Mouse (Mus musculus) liver, embryonic 14.5 days (tissue): Measurements from ENCODE around the gene Folr1. TPM values are rescaled to one million over a fixed set of nuclear protein-coding genes. Genes with fewer than 3 reads are reported as not detected.
A peak's percentile ranks its signal among the peaks of the same experiment; 100 is the strongest.

ENCODE experiments used
- ATAC-seq: fragments of 200-750 bp; cut with Nextera tagmentation; 2 replicates; pipeline ENCODE4 v1.8.0; 2017; ENCODE audit warnings: moderate number of reproducible peaks, mild to moderate bottlenecking, moderate library complexity; ENCODE audit not compliant: insufficient read depth
- DNase-seq, 3 experiments: peaks; one replicate each; pipeline ENCODE4 v3.0.0-alpha.2; 2012 to 2013; ENCODE audit warnings: low read depth in 3 of 3, low spot score in 3 of 3
- H3K27ac ChIP-seq: fragments of 300-500 bp; sonication (generic); 2 replicates; pipeline ENCODE4 v1.5.1; 2014; ENCODE audit warnings: moderate library complexity, mild to moderate bottlenecking, control low read depth, inconsistent platforms
- H3K27me3 ChIP-seq: fragments of 300-500 bp; sonication (generic); 2 replicates; pipeline ENCODE4 v1.6.1; 2014; ENCODE audit warnings: mild to moderate bottlenecking, low read length, moderate library complexity; ENCODE audit not compliant: control insufficient read depth, insufficient read depth
- H3K36me3 ChIP-seq: fragments of 300-500 bp; sonication (generic); replicated peaks from 2 replicates; pipeline ENCODE4 v1.6.1; 2014; ENCODE audit warnings: low read depth; ENCODE audit not compliant: control insufficient read depth, insufficient read depth
- H3K4me1 ChIP-seq, 2 experiments: fragments of 200-500 bp in 1 of 2; fragments of 300-500 bp in 1 of 2; sonication (generic) in 1 of 2; replicated peaks; 2 replicates each; pipeline ENCODE4 v1.6.1; 2012 to 2014; ENCODE audit warnings: antibody characterized with exemption in 1 of 2, inconsistent platforms in 1 of 2, low read length in 1 of 2; ENCODE audit not compliant: control insufficient read depth in 2 of 2, insufficient read depth in 2 of 2
- H3K4me2 ChIP-seq: fragments of 300-500 bp; sonication (generic); 2 replicates; pipeline ENCODE4 v1.6.1; 2014; ENCODE audit warnings: low read depth, mild to moderate bottlenecking, control low read depth, moderate library complexity
- H3K4me3 ChIP-seq, 2 experiments: fragments of 200-500 bp in 1 of 2; fragments of 300-500 bp in 1 of 2; sonication (generic) in 1 of 2; 2 replicates each; pipeline ENCODE4 v1.5.1; 2012 to 2014; ENCODE audit warnings: low read depth in 2 of 2, low read length in 2 of 2, mild to moderate bottlenecking in 2 of 2, control low read depth in 1 of 2, inconsistent platforms in 1 of 2, moderate library complexity in 1 of 2; ENCODE audit not compliant: insufficient read depth in 1 of 2
- H3K9ac ChIP-seq: fragments of 300-500 bp; sonication (generic); replicated peaks from 2 replicates; pipeline ENCODE4 v1.6.1; 2014; ENCODE audit warnings: mild to moderate bottlenecking, control low read depth, moderate library complexity
- H3K9me3 ChIP-seq: fragments of 300-500 bp; sonication (generic); 2 replicates; pipeline ENCODE4 v1.6.1; 2016; ENCODE audit warnings: low read length, mixed read lengths; ENCODE audit not compliant: control insufficient read depth
- CTCF ChIP-seq: IDR thresholded peaks from 2 replicates; pipeline ENCODE4 v1.5.1; 2016; ENCODE audit warnings: antibody characterized with exemption, low read depth, control low read depth
- EP300 ChIP-seq: IDR thresholded peaks from 2 replicates; pipeline ENCODE4 v1.6.1; 2016; ENCODE audit warnings: antibody characterized with exemption, low read depth
- WGBS: fragments of 180-500 bp; shearing (Covaris S2); extraction: QIAGEN DNeasy Blood & Tissue Kit; methylation state at CpG from one replicate; pipeline ENCODE4 v1.1.7; 2014; ENCODE audit not compliant: insufficient replicate concordance; 5-methylcytosine and 5-hydroxymethylcytosine counted together
- polyA plus RNA-seq, 2 experiments: library from polyadenylated mRNA; depleted of rRNA in 1 of 2; stranded (reverse) in 1 of 2; unstranded in 1 of 2; fragments of >200 nt; fragmentation: Nextera tagmentation in 1 of 2; extraction: Ambion mirVana in 1 of 2; gene quantifications; 2 replicates each; pipeline versions ENCODE4 v1.2.1 to v1.2.3; 2012 to 2014

Gene Folr1
- polyA plus RNA-seq, 2 experiments: 0.33 TPM; not detected in 1

GRCm38 (mm10) chr7:101837606-101838471 lies 32.7 kb downstream of the Folr1 start, which contains the start of gene Inppl1:
TSS of gene Inppl1 (minus strand) at chr7:101838229.
- ATAC-seq: peak; percentile 51
- no peak within 1 kb of the TSS for H3K27ac ChIP-seq
- no peaks in the 10 kb centered on the region for H3K4me1 ChIP-seq
- H3K27me3 ChIP-seq: peaks cover 36% of the 10 kb centered on the region
- no peak for DNase-seq
- H3K36me3 ChIP-seq: no peaks in the 10 kb centered on the region
- WGBS: 1% methylated on average over 64 of the region's 64 CpGs
- peak within 1 kb of the TSS; percentile 57 to 60 for H3K4me3 ChIP-seq
- TF ChIP-seq CTCF (0 out of 2 replicates have a peak, but pooled peaks have one; percentile 17), EP300 (no peak)
- 0 out of 2 replicates have a peak within 1 kb of the TSS, but pooled peaks have one; percentile 1 for H3K9ac ChIP-seq
- H3K9me3 ChIP-seq: no peaks in the 10 kb centered on the region
- H3K4me2 ChIP-seq: peak within 1 kb of the TSS; percentile 70

- H3K27me3 ChIP-seq: peaks cover 36% of the 10 kb centered on the region
- peak overlapping the region; percentile 70 for H3K4me2 ChIP-seq
- ATAC-seq (no peak), DNase-seq (no peak)
- no peaks in the 10 kb centered on the region for H3K9me3 ChIP-seq
- no peaks in the 10 kb centered on the region for H3K4me1 ChIP-seq
- 2% methylated on average over 20 of the region's 20 CpGs for WGBS
- no peak overlapping the region for H3K9ac ChIP-seq
- peak overlapping the region; percentile 57 to 60 for H3K4me3 ChIP-seq
- H3K27ac ChIP-seq: no peak overlapping the region
- H3K36me3 ChIP-seq: no peaks in the 10 kb centered on the region
- TF ChIP-seq EP300: no peak
Measured at GRCm38 (mm10) chr7:101837154-101837605, 33.4 kb downstream of the Folr1 start.

- DNase-seq (no peak), ATAC-seq (peak; percentile 24; the same call in 1 of the 2 replicates)
- under 1% methylated on average over 59 of the region's 63 CpGs for WGBS
- Histone ChIP-seq H3K27me3 (peaks cover 36% of the 10 kb centered on the region), H3K36me3 (no peaks in the 10 kb centered on the region), H3K9me3 (no peaks in the 10 kb centered on the region), H3K4me3 (peak overlapping the region; percentile 57 to 60), H3K4me1 (no peaks in the 10 kb centered on the region), H3K4me2 (peak overlapping the region; percentile 70), H3K9ac (peak overlapping the region; percentile 46), H3K27ac (no peak overlapping the region)
- TF ChIP-seq CTCF (no peak), EP300 (no peak)
Measured at GRCm38 (mm10) chr7:101836271-101837153, 34.1 kb downstream of the Folr1 start.

GRCm38 (mm10) chr7:101835457-101836109 lies 35.0 kb downstream of the Folr1 start:
- H3K4me2 ChIP-seq: peak overlapping the region; percentile 70
- peaks cover 36% of the 10 kb centered on the region for H3K27me3 ChIP-seq
- ATAC-seq (no peak), DNase-seq (no peak)
- peak overlapping the region in 1 of 2 experiments; percentile 57; a peak in 1 of 4 replicates for H3K4me3 ChIP-seq
- no peak for TF ChIP-seq CTCF
- TF ChIP-seq EP300: no peak
- H3K27ac ChIP-seq: no peak overlapping the region
- no peak overlapping the region for H3K9ac ChIP-seq
- H3K36me3 ChIP-seq: no peaks in the 10 kb centered on the region
- no peaks in the 10 kb centered on the region for H3K4me1 ChIP-seq
- H3K9me3 ChIP-seq: no peaks in the 10 kb centered on the region
- WGBS: 45% methylated on average over 5 of the region's 5 CpGs
